Mouse (Mus musculus): ENCODE data around the gene Smim1.
A peak's percentile ranks its signal among the peaks of the same experiment; 100 is the strongest.

Gene Smim1

GRCm38 (mm10) chr4:154021432-154021831 lies 4.6 kb downstream of the Smim1 start:
- DNase-seq (ENCODE audit: low spot score): no peak

DNA sequence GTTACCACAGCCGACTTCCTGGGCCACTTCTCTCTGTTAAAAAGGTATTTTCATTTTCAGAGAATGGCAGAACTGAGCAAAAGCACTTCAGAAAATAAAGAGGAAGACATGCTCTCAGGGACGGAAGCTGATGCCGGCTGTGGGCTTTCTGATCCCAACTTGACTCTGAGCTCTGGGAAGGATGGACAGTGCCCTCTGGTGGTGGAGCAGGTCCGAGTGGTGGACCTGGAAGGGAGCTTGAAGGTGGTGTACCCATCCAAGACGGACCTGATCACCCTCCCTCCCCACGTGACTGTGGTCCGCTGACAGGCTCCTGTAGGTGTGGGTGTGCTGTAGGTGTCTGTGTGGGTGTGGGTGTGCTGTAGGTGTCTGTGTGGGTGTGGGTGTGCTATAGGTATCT lies 6.5 kb downstream of the Smim1 start:
- DNase-seq (ENCODE audit: low spot score): peak; percentile 58

DNA sequence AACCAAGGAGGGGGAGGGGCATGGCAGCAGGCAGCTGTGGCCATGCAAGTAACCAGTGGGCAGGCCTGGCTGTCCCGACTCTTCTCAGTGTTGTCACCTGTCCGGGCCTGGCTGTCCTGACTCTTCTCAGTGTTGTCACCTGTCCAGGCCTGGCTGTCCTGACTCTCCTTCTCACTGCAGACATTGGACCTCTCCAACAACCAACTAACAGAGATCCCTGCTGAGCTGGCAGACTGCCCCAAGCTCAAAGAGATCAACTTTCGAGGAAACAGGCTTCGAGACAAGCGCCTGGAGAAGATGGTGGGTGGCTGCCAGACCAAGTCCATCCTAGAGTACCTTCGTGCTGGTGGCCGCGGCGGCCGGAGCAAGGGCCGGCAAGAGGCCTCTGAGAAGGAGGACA lies 10.6 kb downstream of the Smim1 start:
- no peak for DNase-seq (ENCODE audit: low spot score)

GRCm38 (mm10) chr4:154012132-154012882 lies 13.7 kb downstream of the Smim1 start:
- no peak for DNase-seq (ENCODE audit: low spot score)

- peak; percentile 86 for DNase-seq (ENCODE audit: low spot score)
Observed at GRCm38 (mm10) chr4:154011646-154012089, 14.4 kb downstream of the Smim1 start, which contains the start of gene Lrrc47. Gene Lrrc47 (plus strand): TSS chr4:154011731.

- DNase-seq (ENCODE audit: low spot score): no peak
Observed at GRCm38 (mm10) chr4:154010907-154011645, 15.0 kb downstream of the Smim1 start.

DNA sequence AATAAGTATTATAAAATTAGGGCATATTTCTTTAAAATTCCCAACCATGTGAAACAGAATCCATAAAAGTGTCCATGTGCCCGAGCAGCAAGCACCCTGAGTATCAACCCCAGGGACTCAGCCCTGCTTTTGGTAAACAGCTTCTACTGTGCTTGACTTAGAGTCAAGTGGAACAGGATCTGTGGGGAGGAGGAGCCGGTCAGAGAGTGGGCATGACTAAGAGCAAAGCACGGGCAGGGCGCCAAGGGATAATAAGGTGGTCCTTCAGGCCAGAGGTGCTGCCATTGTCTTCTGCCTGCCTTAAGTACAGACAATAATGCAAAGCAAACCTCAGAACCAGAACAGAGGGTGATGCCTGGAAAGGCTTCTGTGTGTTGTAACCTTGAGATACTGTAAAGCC lies 18.3 kb downstream of the Smim1 start:
- peak; percentile 67 for DNase-seq (ENCODE audit: low spot score)

GRCm38 (mm10) chr4:154006264-154006663 lies 19.8 kb downstream of the Smim1 start:
- no peak for DNase-seq (ENCODE audit: low spot score)

DNA sequence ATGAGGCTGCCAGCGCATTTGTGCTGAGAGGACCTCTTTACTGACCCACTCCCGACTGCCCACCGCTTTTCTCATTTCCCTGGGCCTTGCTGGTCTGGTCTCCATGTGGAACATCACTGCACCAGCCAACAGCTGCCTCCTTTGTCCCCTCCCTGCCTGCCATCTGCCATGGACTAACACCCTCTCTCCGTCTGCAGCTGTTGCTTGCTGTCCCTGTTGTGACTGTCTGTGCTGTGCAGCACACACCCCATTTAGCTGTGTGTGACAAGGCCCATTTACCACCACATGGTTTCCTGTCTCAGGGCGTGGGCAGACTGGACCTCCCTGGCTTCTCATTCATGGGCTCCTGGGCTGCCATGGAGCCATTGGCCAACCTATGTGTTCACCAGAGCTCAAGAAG lies 20.5 kb downstream of the Smim1 start:
- DNase-seq (ENCODE audit: low spot score): no peak

DNA sequence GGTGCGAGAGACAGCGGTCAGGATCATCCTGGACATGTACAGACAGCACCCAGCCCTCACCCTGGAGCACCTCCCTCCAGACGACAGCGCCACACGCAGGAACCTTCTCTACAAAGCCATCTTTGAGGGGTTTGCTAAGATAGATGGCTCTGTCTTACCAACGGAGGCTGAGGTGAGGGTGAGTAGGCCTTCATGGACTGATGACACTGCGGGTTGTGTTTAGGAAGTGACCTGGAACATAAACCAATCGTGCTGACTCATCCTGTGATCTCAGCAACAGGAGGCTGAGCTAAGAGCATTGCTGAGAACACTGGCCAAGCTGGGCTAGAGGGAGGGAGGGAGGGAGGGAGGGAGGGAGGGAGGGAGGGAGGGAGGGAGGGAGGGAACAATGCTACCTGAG lies 32.5 kb downstream of the Smim1 start:
- DNase-seq (ENCODE audit: low spot score): no peak

GRCm38 (mm10) chr4:153992715-153993114 lies 33.3 kb downstream of the Smim1 start:
- DNase-seq (ENCODE audit: low spot score): no peak

GRCm38 (mm10) chr4:153980470-153980869 lies 45.6 kb downstream of the Smim1 start:
- no peak for DNase-seq (ENCODE audit: low spot score)

GRCm38 (mm10) chr4:153979243-153979642 lies 46.8 kb downstream of the Smim1 start:
- no peak for DNase-seq (ENCODE audit: low spot score)

DNA sequence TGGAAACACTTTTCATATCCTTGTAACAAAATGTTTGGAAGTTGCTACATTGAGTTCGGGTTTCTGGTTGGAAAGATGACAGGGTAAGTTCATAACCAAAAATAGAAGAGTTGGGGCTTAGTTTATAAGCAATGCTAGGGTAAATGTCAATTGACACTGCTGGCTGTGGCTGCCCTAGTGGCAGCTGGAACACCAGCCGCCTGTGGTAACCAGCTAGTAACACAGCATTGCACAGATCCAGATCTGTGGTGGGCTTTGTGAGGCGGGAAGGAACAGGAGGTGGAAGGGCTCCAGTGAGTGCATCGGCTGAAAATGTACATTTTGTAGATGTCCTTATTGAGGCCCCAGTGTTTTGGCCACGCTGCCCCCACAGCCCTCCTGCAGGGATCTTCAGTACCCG lies 50.3 kb downstream of the Smim1 start:
- DNase-seq (ENCODE audit: low spot score): no peak

DNA sequence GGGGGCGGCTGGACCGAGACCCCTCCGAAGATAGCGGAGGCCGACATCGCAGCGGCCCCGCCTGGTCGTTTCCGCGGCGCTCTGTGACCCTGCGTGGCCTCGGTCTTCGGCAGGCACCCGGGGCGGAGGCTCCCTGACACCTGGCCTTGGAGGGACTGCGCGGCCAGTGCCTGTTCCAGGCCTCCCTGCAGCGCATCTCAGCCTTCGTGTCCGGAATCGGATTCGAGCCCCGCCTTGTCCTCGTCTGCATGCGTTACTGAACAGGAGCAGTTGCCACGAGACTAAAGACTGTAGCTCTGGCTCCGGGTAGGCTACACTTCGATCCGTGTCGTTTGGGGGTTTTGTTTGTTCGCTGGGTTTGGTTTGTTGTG lies 50.8 kb downstream of the Smim1 start:
- peak; percentile 14 for DNase-seq (ENCODE audit: low spot score)

GRCm38 (mm10) chr4:153974431-153975291 lies 51.4 kb downstream of the Smim1 start, which contains the start of the genes Dffb and Cep104:
Gene Dffb (minus strand): TSS chr4:153975126.
Gene Cep104 (plus strand): TSS chr4:153975194.
- peak; percentile 92 for DNase-seq (ENCODE audit: low spot score)
